Mouse (Mus musculus) megakaryocyte-erythroid progenitor cell, adult 5-6 weeks (primary cell): ENCODE results near the gene Atp1a4. TPM values are rescaled to one million over a fixed set of nuclear protein-coding genes. Genes with fewer than 3 reads are reported as not detected.

Experiments used
- ATAC-seq: replicated peaks from 2 replicates; pipeline ENCODE4 v1.8.0; 2016; ENCODE audit warnings: mild to moderate bottlenecking, inconsistent platforms; ENCODE audit not compliant: severe bottlenecking, poor library complexity, low FRiP score, low TSS enrichment
- total RNA-seq, 2 experiments: library from RNA; stranded (forward) in 1 of 2; stranded (reverse) in 1 of 2; fragments of 200-1000, 215-1000 nt in 1 of 2; fragments of >200 nt in 1 of 2; fragmentation: Nextera tagmentation in 1 of 2; gene quantifications; 2 replicates each; pipeline ENCODE4 v1.2.3; 2014 to 2017

Atp1a4 gene
- total RNA-seq, 2 experiments from 2014 or later: not detected

DNA sequence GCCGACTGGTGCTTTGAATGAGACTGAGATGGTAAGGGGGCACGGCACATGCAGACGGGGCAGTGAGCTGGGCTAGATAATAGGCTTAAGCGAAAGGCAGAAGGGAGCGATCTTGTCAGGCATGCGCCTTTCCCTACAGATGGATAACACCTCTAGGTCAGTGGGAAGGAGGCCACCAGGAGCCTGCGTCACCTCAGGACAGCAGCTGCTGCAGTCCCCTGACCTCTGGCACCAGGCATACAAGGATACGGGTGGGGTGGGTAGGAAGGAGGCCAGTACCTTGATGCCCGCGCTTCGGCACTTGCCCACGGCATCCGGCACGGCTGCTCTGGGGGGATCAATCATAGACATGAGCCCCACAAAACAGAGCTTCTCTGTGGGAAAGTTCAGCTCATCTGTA, 26.0 kb upstream of the Atp1a4 start:
- ATAC-seq: no peak

GRCm38 (mm10) chr1:172283073-172283472, 24.9 kb upstream of the Atp1a4 start:
- ATAC-seq: no peak

GRCm38 (mm10) chr1:172281522-172282254, 23.5 kb upstream of the Atp1a4 start:
- no peak for ATAC-seq

- ATAC-seq: no peak
These were observed 21.7 kb upstream of the Atp1a4 start for GRCm38 (mm10) chr1:172279768-172280509.

DNA sequence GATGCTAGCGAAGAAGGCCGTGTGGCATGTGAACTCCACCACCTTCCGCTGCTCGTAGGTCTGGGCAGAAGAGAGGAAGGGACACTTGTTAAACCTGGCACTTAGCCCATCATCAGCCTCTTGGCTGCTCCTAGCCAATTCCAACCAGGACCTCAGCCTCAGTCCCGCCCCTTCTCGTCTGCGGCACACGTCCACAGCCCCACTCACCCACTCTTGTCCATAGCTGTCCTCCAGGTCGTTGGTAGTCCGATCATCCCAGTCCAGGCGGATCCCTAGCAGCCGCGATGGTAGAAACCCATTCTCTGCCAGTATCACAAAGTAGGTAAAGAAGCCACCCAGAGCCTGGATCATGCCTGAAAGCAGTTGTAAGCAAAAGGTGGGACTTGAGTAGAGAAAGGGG, 20.1 kb upstream of the Atp1a4 start:
- no peak for ATAC-seq

GRCm38 (mm10) chr1:172277172-172277571, 19.0 kb upstream of the Atp1a4 start:
- ATAC-seq: no peak

DNA sequence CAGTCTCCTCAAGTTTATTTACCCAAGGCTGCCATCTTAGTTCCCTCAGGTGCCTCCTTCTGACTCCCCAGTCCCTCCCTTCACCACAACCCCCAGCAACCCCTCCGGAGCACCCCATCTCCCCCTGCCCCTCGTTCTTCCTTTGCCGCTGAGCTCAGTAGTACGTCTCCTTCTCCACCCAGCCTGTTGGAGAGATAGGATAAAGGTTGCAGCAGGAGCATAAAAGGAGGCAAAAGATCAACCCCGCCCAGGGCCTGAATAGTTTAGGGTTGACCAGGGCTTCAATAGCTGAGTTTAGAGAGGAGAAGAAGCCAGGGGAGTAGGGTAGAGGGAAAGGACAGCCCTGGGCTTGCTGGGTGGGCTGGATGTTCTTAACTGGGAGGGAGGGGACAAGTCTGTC, 16.3 kb upstream of the Atp1a4 start:
- ATAC-seq: no peak

- no peak for ATAC-seq
These were observed 15.9 kb upstream of the Atp1a4 start for GRCm38 (mm10) chr1:172274116-172274515.

DNA sequence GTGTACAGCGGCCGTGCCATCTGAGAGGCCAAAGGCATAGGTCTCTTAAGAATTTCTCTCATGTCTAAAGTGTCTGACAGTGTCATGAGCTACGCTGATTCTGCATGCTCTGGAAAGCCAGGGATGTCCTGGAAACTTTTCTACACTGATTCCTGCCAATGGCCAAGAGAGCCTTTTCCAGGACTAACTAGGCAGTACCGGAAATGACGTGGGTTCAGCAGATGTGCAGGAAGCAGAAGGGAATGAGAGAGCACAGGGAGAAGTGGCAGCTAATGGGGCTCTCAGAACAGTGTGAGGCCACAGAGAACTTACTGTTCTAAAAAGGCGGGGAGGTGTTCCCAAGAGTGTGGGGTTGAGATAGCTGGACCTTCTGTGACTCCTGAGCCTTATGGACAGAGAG, 15.2 kb upstream of the Atp1a4 start:
- ATAC-seq: no peak

DNA sequence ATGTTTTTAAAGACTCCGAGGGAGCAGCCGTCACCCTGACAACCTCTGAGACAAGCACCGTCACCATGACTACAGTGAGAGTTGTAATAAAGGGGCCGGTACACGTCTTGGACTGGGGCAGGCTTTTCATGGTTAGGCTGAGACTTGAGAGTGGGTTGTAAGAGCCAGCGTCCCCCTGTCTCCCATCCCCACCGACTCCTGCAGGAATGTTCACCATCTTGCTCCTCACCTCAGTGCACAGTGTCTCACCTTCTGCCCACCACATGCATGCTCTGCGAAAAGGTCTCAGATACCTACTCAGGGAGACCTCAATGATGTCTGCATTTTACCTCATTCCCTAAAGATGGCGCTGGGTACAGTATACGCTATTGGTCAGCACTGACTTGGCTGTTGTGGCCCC, 13.6 kb upstream of the Atp1a4 start:
- 0 out of 2 replicates have a peak, but pooled peaks have one; percentile 30 for ATAC-seq

- ATAC-seq: no peak
These were observed 13.0 kb upstream of the Atp1a4 start for GRCm38 (mm10) chr1:172271208-172271607.

GRCm38 (mm10) chr1:172261477-172262078, 3.4 kb upstream of the Atp1a4 start, which contains the start of gene Igsf8:
TSS of gene Igsf8 (plus strand) at chr1:172261641.
- ATAC-seq: no peak

GRCm38 (mm10) chr1:172247679-172248078, 10.5 kb downstream of the Atp1a4 start:
- 0 out of 2 replicates have a peak, but pooled peaks have one; percentile 42 for ATAC-seq

GRCm38 (mm10) chr1:172247216-172247615, 11.0 kb downstream of the Atp1a4 start:
- ATAC-seq: no peak

GRCm38 (mm10) chr1:172244645-172245044, 13.6 kb downstream of the Atp1a4 start:
- peak; percentile 64 for ATAC-seq

DNA sequence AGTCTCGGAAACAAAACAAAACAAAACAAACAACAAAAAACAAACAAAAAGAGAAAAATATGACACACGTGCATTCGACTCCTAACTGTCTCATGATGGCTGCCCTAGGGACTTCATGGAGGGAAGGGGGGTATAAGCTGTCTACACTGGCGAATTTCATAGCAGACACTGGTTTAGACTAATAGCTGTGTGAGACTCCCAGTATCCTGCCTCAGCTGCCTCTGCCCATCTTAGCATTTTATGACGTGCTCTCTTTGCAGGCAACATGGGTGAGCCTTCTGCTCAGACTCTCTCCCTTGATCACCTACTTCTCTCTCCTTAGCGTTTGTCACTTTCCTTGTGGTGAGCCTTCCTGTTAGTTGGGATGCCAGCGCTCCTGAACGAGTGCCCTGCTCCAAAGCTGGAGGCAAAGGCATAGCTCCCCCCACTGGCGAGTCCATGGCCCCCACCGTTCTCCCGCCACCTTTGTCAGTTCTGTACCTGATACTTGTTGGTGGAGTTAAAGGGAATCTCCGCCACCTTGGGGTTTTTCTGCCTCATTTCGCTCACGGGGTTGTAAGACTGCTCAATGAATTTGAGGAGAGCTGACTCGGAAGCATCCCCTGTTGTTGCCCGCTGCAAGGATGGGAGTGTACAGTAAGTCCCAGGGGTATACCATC, 14.5 kb downstream of the Atp1a4 start:
- ATAC-seq: no peak

GRCm38 (mm10) chr1:172242401-172242800, 15.8 kb downstream of the Atp1a4 start:
- ATAC-seq: no peak

GRCm38 (mm10) chr1:172240945-172241708, 17.1 kb downstream of the Atp1a4 start:
- no peak for ATAC-seq

- ATAC-seq: no peak
These were observed 29.0 kb downstream of the Atp1a4 start for GRCm38 (mm10) chr1:172229215-172229614.
